Mouse (Mus musculus) 3T3-L1 (cell line): ENCODE measurements around the gene Aplf.

Experiments
- DNase-seq: peaks from one replicate; pipeline ENCODE4 v3.0.0-alpha.2; 2015; ENCODE audit warnings: low read depth, low spot score

Aplf gene

GRCm38 (mm10) chr6:87671771-87672517 lies at the start of gene Aplf:
Gene Aplf (minus strand): TSS chr6:87672193.
- DNase-seq, result peak; percentile 100

- no peak for DNase-seq
Observed at GRCm38 (mm10) chr6:87714091-87714490, 42.1 kb upstream of the Aplf start.

- DNase-seq, result peak; percentile 46
Observed at GRCm38 (mm10) chr6:87712311-87712710, 40.3 kb upstream of the Aplf start.

- DNase-seq, result peak; percentile 54
Observed at GRCm38 (mm10) chr6:87706246-87706645, 34.3 kb upstream of the Aplf start.

GRCm38 (mm10) chr6:87696544-87696943 lies 24.6 kb upstream of the Aplf start:
- no peak for DNase-seq

- no peak for DNase-seq
Observed at GRCm38 (mm10) chr6:87695947-87696346, 24.0 kb upstream of the Aplf start.

GRCm38 (mm10) chr6:87680418-87680817 lies 8.4 kb upstream of the Aplf start:
- DNase-seq, result no peak

- DNase-seq, result peak; percentile 36
Observed at GRCm38 (mm10) chr6:87672661-87673060, 668 bp upstream of the Aplf start.

- peak; percentile 42 for DNase-seq
Observed at GRCm38 (mm10) chr6:87671353-87671752, 640 bp downstream of the Aplf start.

GRCm38 (mm10) chr6:87669894-87670588 lies 2.0 kb downstream of the Aplf start:
- peak; percentile 94 for DNase-seq

- DNase-seq, result no peak
Observed at GRCm38 (mm10) chr6:87668733-87669132, 3.3 kb downstream of the Aplf start.

- no peak for DNase-seq
Observed at GRCm38 (mm10) chr6:87667804-87668203, 4.2 kb downstream of the Aplf start.

GRCm38 (mm10) chr6:87663445-87663844 lies 8.5 kb downstream of the Aplf start:
- DNase-seq, result no peak

- DNase-seq, result no peak
Observed at GRCm38 (mm10) chr6:87662197-87662596, 9.8 kb downstream of the Aplf start.

- DNase-seq, result no peak
Observed at GRCm38 (mm10) chr6:87661707-87662106, 10.3 kb downstream of the Aplf start.

GRCm38 (mm10) chr6:87658816-87659215 lies 13.2 kb downstream of the Aplf start:
- DNase-seq, result no peak

GRCm38 (mm10) chr6:87653904-87654638 lies 17.9 kb downstream of the Aplf start:
- peak; percentile 11 for DNase-seq

- DNase-seq, result no peak
Observed at GRCm38 (mm10) chr6:87653478-87653877, 18.5 kb downstream of the Aplf start.

GRCm38 (mm10) chr6:87652670-87653069 lies 19.3 kb downstream of the Aplf start:
- no peak for DNase-seq

- no peak for DNase-seq
Observed at GRCm38 (mm10) chr6:87651787-87652186, 20.2 kb downstream of the Aplf start.

GRCm38 (mm10) chr6:87638134-87638660 lies 33.8 kb downstream of the Aplf start:
- DNase-seq, result no peak

- DNase-seq, result no peak
Observed at GRCm38 (mm10) chr6:87632176-87632575, 39.8 kb downstream of the Aplf start.
